Mouse (Mus musculus): Measurements from ENCODE around the gene Slc6a8. TPM values are rescaled to one million over a fixed set of nuclear protein-coding genes. Genes with fewer than 3 reads are reported as not detected.

Slc6a8 gene
- polyA plus RNA-seq (2014; fragmentation: Nextera tagmentation; extraction: Ambion mirVana) = 11.0 and 12.2 TPM in 2 replicates

DNA sequence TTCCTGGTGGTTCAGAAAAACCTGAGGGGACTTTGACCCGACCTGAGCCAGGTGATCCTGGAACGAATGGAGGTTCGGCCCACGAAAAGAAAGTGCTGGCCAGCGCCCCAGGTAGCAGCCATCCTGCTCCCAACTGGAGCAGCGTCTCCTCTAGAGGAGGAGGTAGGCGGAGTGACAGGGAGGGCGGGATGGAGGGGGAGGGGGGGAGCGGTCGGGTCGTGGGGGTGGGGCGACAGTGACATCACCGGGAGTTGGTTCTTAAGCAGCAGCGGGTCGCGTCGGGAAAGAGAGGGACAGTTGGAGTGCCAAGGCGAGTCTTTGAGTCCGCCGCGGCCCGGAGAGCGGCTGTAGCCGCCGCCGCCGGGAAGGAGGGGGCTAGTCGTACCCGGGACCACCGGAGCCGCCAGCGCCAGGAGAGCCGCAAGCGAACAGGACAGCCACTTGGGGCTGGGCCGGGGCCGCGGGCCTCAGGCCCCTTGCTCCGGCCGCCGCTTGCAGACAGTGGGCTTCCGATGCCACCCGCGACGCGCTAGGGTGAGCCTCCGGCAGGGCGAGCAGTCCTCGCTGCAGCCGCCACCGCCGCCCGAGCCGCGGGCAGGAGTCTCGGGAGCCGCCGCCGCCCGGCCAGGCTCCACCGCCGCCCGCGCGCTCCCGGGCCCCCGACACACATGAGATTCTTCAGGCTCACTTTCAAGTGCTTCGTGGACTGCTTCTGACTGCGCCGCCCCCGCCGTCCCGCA, at the start of gene Slc6a8:
Gene Slc6a8 (plus strand): TSS at position 272 of the 740 bp plus-strand sequence.
- Histone ChIP-seq H3K4me2 (replicated peaks; ENCODE audit: low read depth, low read length) (peak within 1 kb of the TSS; percentile 55), H3K36me3 (ENCODE audit: control insufficient read depth, insufficient read depth, low read length) (no peaks in the 10 kb centered on the region; the same call in 1 of the 2 replicates), H3K27ac (ENCODE audit: low read length) (peak within 1 kb of the TSS; percentile 33; the same call in 1 of the 2 replicates), H3K4me3 (ENCODE audit: low read depth, low read length) (peak within 1 kb of the TSS; percentile 53), H3K4me1 (ENCODE audit: control insufficient read depth, insufficient read depth, low read length) (no peaks in the 10 kb centered on the region; the same call in 1 of the 2 replicates), H3K9ac (replicated peaks; ENCODE audit: low read depth, low read length) (peak within 1 kb of the TSS; percentile 72), H3K27me3 (ENCODE audit: control insufficient read depth, insufficient read depth, low read length) (no peaks in the 10 kb centered on the region), H3K9me3 (ENCODE audit: control insufficient read depth, low read depth, low read length) (no peaks in the 10 kb centered on the region)
- peak; percentile 51; the same call in 1 of the 2 replicates for ATAC-seq (ENCODE audit: insufficient number of reproducible peaks, insufficient read depth, low FRiP score, low read depth)
- WGBS = 17% methylated on average over 28 of the region's 72 CpGs

DNA sequence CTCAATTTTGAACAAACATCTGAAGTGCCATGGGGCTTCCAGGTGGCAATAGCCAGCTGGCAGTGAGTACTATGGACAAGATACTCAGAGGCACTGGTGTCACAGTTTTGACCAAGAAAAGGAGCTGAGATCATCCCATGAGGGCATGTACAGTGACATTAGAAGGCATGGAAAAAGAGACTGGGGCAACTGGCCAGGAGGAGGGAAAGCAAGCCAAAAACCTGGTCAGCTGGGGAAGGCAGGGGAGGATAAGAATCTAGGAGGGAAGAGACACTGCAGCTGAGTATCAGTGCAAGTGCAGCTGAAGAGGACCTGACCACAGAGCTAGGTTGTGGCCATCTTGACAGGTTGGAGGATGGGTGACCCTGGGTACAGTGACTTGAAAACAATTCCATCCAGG, 46.0 kb upstream of the Slc6a8 start:
- Histone ChIP-seq H3K27ac (ENCODE audit: low read length) (no peak overlapping the region), H3K36me3 (ENCODE audit: control insufficient read depth, insufficient read depth, low read length) (no peaks in the 10 kb centered on the region), H3K4me2 (replicated peaks; ENCODE audit: low read depth, low read length) (no peak overlapping the region), H3K9me3 (ENCODE audit: control insufficient read depth, low read depth, low read length) (no peaks in the 10 kb centered on the region), H3K4me1 (ENCODE audit: control insufficient read depth, insufficient read depth, low read length) (no peaks in the 10 kb centered on the region), H3K9ac (replicated peaks; ENCODE audit: low read depth, low read length) (no peak overlapping the region), H3K27me3 (ENCODE audit: control insufficient read depth, insufficient read depth, low read length) (no peaks in the 10 kb centered on the region), H3K4me3 (ENCODE audit: low read depth, low read length) (no peak overlapping the region)
- no peak for ATAC-seq (ENCODE audit: insufficient number of reproducible peaks, insufficient read depth, low FRiP score, low read depth)

- H3K36me3 ChIP-seq (ENCODE audit: control insufficient read depth, insufficient read depth, low read length) = no peaks in the 10 kb centered on the region
- H3K4me3 ChIP-seq (ENCODE audit: low read depth, low read length) = no peak overlapping the region
- no peak overlapping the region for H3K9ac ChIP-seq (replicated peaks; ENCODE audit: low read depth, low read length)
- H3K4me1 ChIP-seq (ENCODE audit: control insufficient read depth, insufficient read depth, low read length) = no peaks in the 10 kb centered on the region
- H3K4me2 ChIP-seq (replicated peaks; ENCODE audit: low read depth, low read length) = peak overlapping the region; percentile 26; the same call in 1 of the 2 replicates
- H3K27ac ChIP-seq (ENCODE audit: low read length) = no peak overlapping the region
- H3K9me3 ChIP-seq (ENCODE audit: control insufficient read depth, low read depth, low read length) = no peaks in the 10 kb centered on the region
- 32% methylated on average over 18 of the region's 19 CpGs for WGBS
- peaks cover 7% of the 10 kb centered on the region; the same call in 1 of the 2 replicates for H3K27me3 ChIP-seq (ENCODE audit: control insufficient read depth, insufficient read depth, low read length)
- no peak for ATAC-seq (ENCODE audit: insufficient number of reproducible peaks, insufficient read depth, low FRiP score, low read depth)
Observed at GRCm38 (mm10) chrX:73635425-73635824, 37.5 kb upstream of the Slc6a8 start.

GRCm38 (mm10) chrX:73637415-73637814, 35.5 kb upstream of the Slc6a8 start:
- no peak overlapping the region for H3K27ac ChIP-seq (ENCODE audit: low read length)
- no peak for ATAC-seq (ENCODE audit: insufficient number of reproducible peaks, insufficient read depth, low FRiP score, low read depth)
- no peaks in the 10 kb centered on the region for H3K4me1 ChIP-seq (ENCODE audit: control insufficient read depth, insufficient read depth, low read length)
- peak overlapping the region; percentile 50 for H3K4me2 ChIP-seq (replicated peaks; ENCODE audit: low read depth, low read length)
- no peaks in the 10 kb centered on the region for H3K9me3 ChIP-seq (ENCODE audit: control insufficient read depth, low read depth, low read length)
- peak overlapping the region; percentile 16 for H3K4me3 ChIP-seq (ENCODE audit: low read depth, low read length)
- H3K9ac ChIP-seq (replicated peaks; ENCODE audit: low read depth, low read length) = no peak overlapping the region
- 13% methylated on average over 19 of the region's 19 CpGs for WGBS
- peaks cover 7% of the 10 kb centered on the region; the same call in 1 of the 2 replicates for H3K27me3 ChIP-seq (ENCODE audit: control insufficient read depth, insufficient read depth, low read length)
- no peaks in the 10 kb centered on the region for H3K36me3 ChIP-seq (ENCODE audit: control insufficient read depth, insufficient read depth, low read length)

DNA sequence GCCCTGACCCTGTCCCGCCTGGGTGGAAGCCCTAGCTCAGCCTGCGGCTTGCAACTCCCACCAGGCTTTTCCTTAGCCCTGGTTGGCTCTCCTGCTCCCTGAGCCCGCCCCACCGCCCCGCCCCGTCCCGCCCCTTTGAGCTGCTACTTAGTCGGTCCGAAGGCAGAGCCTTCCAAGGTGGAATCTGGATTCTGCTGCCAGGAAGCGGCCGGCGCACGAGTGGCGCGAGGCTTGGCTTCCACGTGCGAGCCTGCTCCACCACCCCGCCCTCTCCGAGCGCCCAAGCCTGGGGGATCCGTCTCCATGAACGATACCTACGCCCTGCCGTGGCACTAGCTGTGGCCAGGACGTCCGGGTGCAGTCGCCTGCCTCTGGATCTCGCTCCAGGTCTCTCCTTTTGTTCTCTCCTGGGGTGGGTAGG, 33.7 kb upstream of the Slc6a8 start, which contains the start of gene Dusp9:
Gene Dusp9 (plus strand): TSS at position 165 of the 421 bp plus-strand sequence.
- Histone ChIP-seq H3K27me3 (ENCODE audit: control insufficient read depth, insufficient read depth, low read length) (peaks cover 7% of the 10 kb centered on the region; the same call in 1 of the 2 replicates), H3K9ac (replicated peaks; ENCODE audit: low read depth, low read length) (no peak within 1 kb of the TSS), H3K4me1 (ENCODE audit: control insufficient read depth, insufficient read depth, low read length) (no peaks in the 10 kb centered on the region), H3K4me2 (replicated peaks; ENCODE audit: low read depth, low read length) (peak within 1 kb of the TSS; percentile 51), H3K36me3 (ENCODE audit: control insufficient read depth, insufficient read depth, low read length) (no peaks in the 10 kb centered on the region), H3K27ac (ENCODE audit: low read length) (no peak within 1 kb of the TSS), H3K9me3 (ENCODE audit: control insufficient read depth, low read depth, low read length) (no peaks in the 10 kb centered on the region), H3K4me3 (ENCODE audit: low read depth, low read length) (peak within 1 kb of the TSS; percentile 30)
- ATAC-seq (ENCODE audit: insufficient number of reproducible peaks, insufficient read depth, low FRiP score, low read depth) = peak; percentile 79
- WGBS = 12% methylated on average over 28 of the region's 28 CpGs

DNA sequence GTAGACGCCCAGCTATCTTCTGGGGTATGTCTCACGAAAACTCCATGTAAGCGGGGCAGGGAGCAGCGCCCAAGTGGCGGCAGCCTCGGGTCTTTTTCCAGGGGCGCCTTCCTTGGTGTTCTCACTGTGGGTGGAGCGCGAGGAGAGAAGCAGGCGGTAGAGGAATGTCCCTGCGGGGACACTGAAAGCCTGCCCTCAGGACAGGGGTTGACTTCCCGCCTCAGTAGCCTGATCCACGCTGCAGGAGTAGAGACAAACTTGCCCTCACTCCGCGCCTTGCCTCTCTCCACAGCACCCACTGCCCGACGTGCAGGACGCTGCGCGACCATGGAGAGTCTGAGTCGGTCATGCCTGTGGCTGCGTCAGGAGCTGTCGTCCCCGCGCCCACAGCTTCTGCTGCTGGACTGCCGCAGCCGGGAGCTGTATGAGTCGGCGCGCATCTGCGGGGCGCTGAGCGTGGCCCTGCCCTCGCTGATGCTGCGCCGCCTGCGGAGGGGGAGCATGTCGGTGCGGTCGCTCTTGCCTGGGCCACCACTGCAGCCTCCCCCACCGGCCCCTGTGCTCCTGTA, 33.0 kb upstream of the Slc6a8 start:
- H3K27ac ChIP-seq (ENCODE audit: low read length) = no peak overlapping the region
- no peak overlapping the region for H3K9ac ChIP-seq (replicated peaks; ENCODE audit: low read depth, low read length)
- peak overlapping the region; percentile 51 for H3K4me2 ChIP-seq (replicated peaks; ENCODE audit: low read depth, low read length)
- H3K4me1 ChIP-seq (ENCODE audit: control insufficient read depth, insufficient read depth, low read length) = no peaks in the 10 kb centered on the region
- WGBS = 27% methylated on average over 33 of the region's 41 CpGs
- H3K4me3 ChIP-seq (ENCODE audit: low read depth, low read length) = peak overlapping the region; percentile 30
- peaks cover 7% of the 10 kb centered on the region; the same call in 1 of the 2 replicates for H3K27me3 ChIP-seq (ENCODE audit: control insufficient read depth, insufficient read depth, low read length)
- no peaks in the 10 kb centered on the region for H3K9me3 ChIP-seq (ENCODE audit: control insufficient read depth, low read depth, low read length)
- H3K36me3 ChIP-seq (ENCODE audit: control insufficient read depth, insufficient read depth, low read length) = no peaks in the 10 kb centered on the region
- 0 out of 2 replicates have a peak, but pooled peaks have one; percentile 23 for ATAC-seq (ENCODE audit: insufficient number of reproducible peaks, insufficient read depth, low FRiP score, low read depth)

DNA sequence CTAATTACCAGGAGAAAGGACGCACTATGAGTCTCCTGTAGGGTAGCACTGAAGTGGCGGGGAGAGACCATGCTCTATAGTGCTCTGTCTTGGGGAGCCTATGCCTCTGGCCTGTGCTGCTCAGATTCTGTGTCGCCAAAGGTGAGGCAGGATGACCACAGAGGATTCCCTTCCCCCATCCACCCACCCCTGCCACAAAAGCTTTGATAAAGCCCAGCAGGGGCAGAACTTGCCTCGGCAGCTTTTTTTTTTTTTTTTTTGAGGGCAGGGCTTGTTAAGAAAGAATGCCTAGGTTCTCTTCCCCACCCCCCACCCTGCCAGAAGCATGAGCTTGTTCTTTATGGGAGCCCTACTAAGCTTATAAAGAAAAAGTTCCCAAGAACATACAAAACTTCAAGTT, 27.8 kb upstream of the Slc6a8 start:
- Histone ChIP-seq H3K27ac (ENCODE audit: low read length) (no peak overlapping the region), H3K27me3 (ENCODE audit: control insufficient read depth, insufficient read depth, low read length) (no peaks in the 10 kb centered on the region), H3K9ac (replicated peaks; ENCODE audit: low read depth, low read length) (no peak overlapping the region), H3K9me3 (ENCODE audit: control insufficient read depth, low read depth, low read length) (no peaks in the 10 kb centered on the region), H3K4me1 (ENCODE audit: control insufficient read depth, insufficient read depth, low read length) (no peaks in the 10 kb centered on the region), H3K36me3 (ENCODE audit: control insufficient read depth, insufficient read depth, low read length) (no peaks in the 10 kb centered on the region), H3K4me2 (replicated peaks; ENCODE audit: low read depth, low read length) (no peak overlapping the region), H3K4me3 (ENCODE audit: low read depth, low read length) (no peak overlapping the region)
- ATAC-seq (ENCODE audit: insufficient number of reproducible peaks, insufficient read depth, low FRiP score, low read depth) = no peak
- WGBS = 40% methylated on average over 4 of the region's 4 CpGs

DNA sequence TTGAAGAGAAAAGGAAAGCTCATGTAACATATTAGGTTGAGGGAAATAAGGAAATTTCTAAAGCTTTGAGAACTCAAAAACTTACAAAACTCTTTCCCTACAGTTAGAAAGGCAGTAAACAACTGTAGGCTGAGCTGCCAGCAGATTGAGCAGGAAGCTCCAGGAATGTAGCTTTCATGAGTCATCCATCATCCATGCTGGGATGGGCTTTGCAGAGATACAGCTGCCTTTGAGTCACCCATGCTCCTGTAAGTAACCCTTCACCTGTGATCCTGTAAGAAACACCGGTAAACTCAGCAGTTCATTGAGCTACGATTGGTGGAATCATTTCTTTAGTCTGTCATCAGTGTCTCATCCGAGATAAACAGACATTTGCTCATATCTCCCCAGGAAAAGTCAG, 22.1 kb upstream of the Slc6a8 start:
- H3K9me3 ChIP-seq (ENCODE audit: control insufficient read depth, low read depth, low read length) = no peaks in the 10 kb centered on the region
- no peak overlapping the region for H3K9ac ChIP-seq (replicated peaks; ENCODE audit: low read depth, low read length)
- H3K4me2 ChIP-seq (replicated peaks; ENCODE audit: low read depth, low read length) = no peak overlapping the region
- WGBS = 55% methylated on average over 3 of the region's 3 CpGs
- H3K27ac ChIP-seq (ENCODE audit: low read length) = no peak overlapping the region
- H3K4me3 ChIP-seq (ENCODE audit: low read depth, low read length) = no peak overlapping the region
- H3K4me1 ChIP-seq (ENCODE audit: control insufficient read depth, insufficient read depth, low read length) = no peaks in the 10 kb centered on the region
- H3K36me3 ChIP-seq (ENCODE audit: control insufficient read depth, insufficient read depth, low read length) = no peaks in the 10 kb centered on the region
- H3K27me3 ChIP-seq (ENCODE audit: control insufficient read depth, insufficient read depth, low read length) = no peaks in the 10 kb centered on the region
- no peak for ATAC-seq (ENCODE audit: insufficient number of reproducible peaks, insufficient read depth, low FRiP score, low read depth)
